Mouse (Mus musculus) layer of hippocampus, adult 2 months (tissue): ENCODE results near the gene Fam98c. TPM values are rescaled to one million over a fixed set of nuclear protein-coding genes. Genes with fewer than 3 reads are reported as not detected.

Experiments
- DNase-seq, 2 experiments: peaks; one replicate each; pipeline ENCODE4 v3.0.0; 2022; ENCODE audit warnings: low spot score in 2 of 2
- H3K27ac ChIP-seq: fragments of 200-600 bp; 2 replicates; pipeline ENCODE4 v1.8.1; 2022
- H3K4me3 ChIP-seq: fragments of 200-600 bp; 2 replicates; pipeline ENCODE4 v1.8.1; 2022; ENCODE audit warnings: mild to moderate bottlenecking
- CTCF ChIP-seq: fragments of 200-600 bp; conservative IDR thresholded peaks from 2 replicates; pipeline ENCODE4 v1.8.1; 2022; ENCODE audit warnings: antibody characterized with exemption, mild to moderate bottlenecking, moderate library complexity
- total RNA-seq, 2 experiments: library from RNA; stranded (reverse); gene quantifications; 2 replicates each; pipeline ENCODE4 v1.2.3; 2021

The Fam98c gene
- total RNA-seq, 2 experiments from 2014 or later, result 28.1 to 29.3 TPM

GRCm38 (mm10) chr7:29122821-29123220 is 33.2 kb downstream of the Fam98c start:
- no peak overlapping the region for H3K27ac ChIP-seq
- no peak for TF ChIP-seq CTCF
- DNase-seq, result no peak
- H3K4me3 ChIP-seq, result no peak overlapping the region

GRCm38 (mm10) chr7:29119526-29119925 is 36.5 kb downstream of the Fam98c start:
- TF ChIP-seq CTCF, result no peak
- no peak overlapping the region for H3K4me3 ChIP-seq
- DNase-seq, result no peak
- no peak overlapping the region for H3K27ac ChIP-seq

- H3K27ac ChIP-seq, result no peak overlapping the region
- H3K4me3 ChIP-seq, result no peak overlapping the region
- DNase-seq, result no peak
- no peak for TF ChIP-seq CTCF
Observed at GRCm38 (mm10) chr7:29118142-29118851, 37.7 kb downstream of the Fam98c start.

- no peak for TF ChIP-seq CTCF
- Histone ChIP-seq H3K27ac (no peak overlapping the region), H3K4me3 (peak overlapping the region; percentile 42)
- DNase-seq, result peak; percentile 26 to 34
Observed at GRCm38 (mm10) chr7:29108992-29109955, 46.8 kb downstream of the Fam98c start.

Other genes starting within 250 kb of the Fam98c start
- 100 to 1,000 TPM; 131 to 134 TPM for gene Actn4, start 193.9 kb downstream of the Fam98c start, total RNA-seq
- gene Eif3k, start 174.4 kb downstream of the Fam98c start, total RNA-seq, result 100 to 1,000 TPM; 198 to 202 TPM
- gene Map4k1, start 174.2 kb downstream of the Fam98c start, total RNA-seq, result 1 to 10 TPM in 1 of 2 experiments, under 1 TPM in 1; 0.90 to 1.8 TPM
- gene Ryr1, start 31.1 kb downstream of the Fam98c start, total RNA-seq, result 10 to 100 TPM; 19.6 to 23.3 TPM
- under 1 TPM; 0.91 to 0.97 TPM for gene Rasgrp4, start 21.4 kb downstream of the Fam98c start, total RNA-seq
- under 1 TPM; 0.88 to 0.95 TPM for gene Ggn, start 14.0 kb upstream of the Fam98c start, total RNA-seq
- 10 to 100 TPM; 46.9 to 48.1 TPM for gene Spred3, start 14.2 kb upstream of the Fam98c start, total RNA-seq
- 100 to 1,000 TPM; 131 to 133 TPM for gene Psmd8, start 24.5 kb upstream of the Fam98c start, total RNA-seq
- 1 to 10 TPM; 1.2 to 2.4 TPM for gene Catsperg1, start 57.8 kb upstream of the Fam98c start, total RNA-seq
- 1 to 10 TPM; 2.2 to 2.4 TPM for gene Kcnk6, start 76.3 kb upstream of the Fam98c start, total RNA-seq
- gene Yif1b, start 82.1 kb upstream of the Fam98c start, total RNA-seq, result 10 to 100 TPM; 40.7 to 42.9 TPM
- gene 2200002D01Rik, start 92.2 kb upstream of the Fam98c start, total RNA-seq, result under 1 TPM in 1 of 2 experiments, not detected in 1; 0.36 TPM
- 10 to 100 TPM; 18.3 to 21.7 TPM for gene Spint2, start 125.7 kb upstream of the Fam98c start, total RNA-seq
- 10 to 100 TPM; 20.8 to 21.6 TPM for gene Ppp1r14a, start 133.1 kb upstream of the Fam98c start, total RNA-seq
- 100 to 1,000 TPM; 106 to 113 TPM for gene Dpf1, start 147.7 kb upstream of the Fam98c start, total RNA-seq